Mouse (Mus musculus) hindbrain, embryonic 16.5 days (tissue): ENCODE measurements at regions not wholly inside any gene's neighbourhood (a gene's known extent, or its start where the extent isn't known, plus 50 kb on each side); places are given as distances from the start of the nearest gene placed in this dataset.

Experiments used
- ATAC-seq: fragments of 200-750 bp; cut with Nextera tagmentation; 2 replicates; pipeline ENCODE4 v1.8.0; 2017; ENCODE audit warnings: moderate TSS enrichment, moderate library complexity
- H3K27ac ChIP-seq: fragments of 300-500 bp; sonication (generic); 2 replicates; pipeline ENCODE4 v1.5.1; 2014; ENCODE audit warnings: low read depth, mild to moderate bottlenecking, control low read depth, low read length, moderate library complexity
- H3K27me3 ChIP-seq: fragments of 300-500 bp; sonication (generic); replicated peaks from 2 replicates; pipeline ENCODE4 v1.6.1; 2014; ENCODE audit warnings: low read length; ENCODE audit not compliant: control insufficient read depth, insufficient read depth
- H3K36me3 ChIP-seq: fragments of 300-500 bp; sonication (generic); 2 replicates; pipeline ENCODE4 v1.6.1; 2014; ENCODE audit warnings: mild to moderate bottlenecking, low read length, moderate library complexity, mixed read lengths; ENCODE audit not compliant: control insufficient read depth, insufficient read depth
- H3K4me1 ChIP-seq: fragments of 300-500 bp; sonication (generic); 2 replicates; pipeline ENCODE4 v1.6.1; 2014; ENCODE audit warnings: low read depth, low read length; ENCODE audit not compliant: control insufficient read depth, insufficient read depth
- H3K4me2 ChIP-seq: fragments of 300-500 bp; sonication (generic); 2 replicates; pipeline ENCODE4 v1.6.1; 2014; ENCODE audit warnings: mild to moderate bottlenecking, low read length, control low read depth, moderate library complexity
- H3K4me3 ChIP-seq: fragments of 300-500 bp; sonication (generic); 2 replicates; pipeline ENCODE4 v1.5.1; 2014; ENCODE audit warnings: mild to moderate bottlenecking, low read length, control low read depth, moderate library complexity
- H3K9ac ChIP-seq: fragments of 300-500 bp; sonication (generic); 2 replicates; pipeline ENCODE4 v1.6.1; 2014; ENCODE audit warnings: low read depth, mild to moderate bottlenecking, control low read depth, low read length, moderate library complexity
- H3K9me3 ChIP-seq: fragments of 300-500 bp; sonication (generic); 2 replicates; pipeline ENCODE4 v1.6.1; 2014; ENCODE audit warnings: mild to moderate bottlenecking, low read length, moderate library complexity; ENCODE audit not compliant: control insufficient read depth
- WGBS: fragments of 180-500 bp; shearing (Covaris S2); extraction: QIAGEN DNeasy Blood & Tissue Kit; methylation state at CpG from one replicate; pipeline ENCODE4 v1.1.7; 2014; 5-methylcytosine and 5-hydroxymethylcytosine counted together

- no peak overlapping the region for H3K9ac ChIP-seq
- no peaks in the 10 kb centered on the region for H3K9me3 ChIP-seq
- H3K4me3 ChIP-seq = no peak overlapping the region
- H3K4me2 ChIP-seq = no peak overlapping the region
- no peak overlapping the region for H3K27ac ChIP-seq
- no peak for ATAC-seq
- no peaks in the 10 kb centered on the region for H3K4me1 ChIP-seq
- WGBS = 58% methylated on average over 6 of the region's 6 CpGs
- no peaks in the 10 kb centered on the region for H3K36me3 ChIP-seq
- H3K27me3 ChIP-seq = no peaks in the 10 kb centered on the region
These were observed 143.3 kb upstream of the Pkdcc start for GRCm38 (mm10) chr17:83071746-83072145.

- Histone ChIP-seq H3K4me1 (no peaks in the 10 kb centered on the region), H3K9ac (no peak overlapping the region), H3K27me3 (no peaks in the 10 kb centered on the region), H3K9me3 (no peaks in the 10 kb centered on the region), H3K27ac (no peak overlapping the region), H3K4me2 (no peak overlapping the region), H3K4me3 (no peak overlapping the region), H3K36me3 (no peaks in the 10 kb centered on the region)
- no peak for ATAC-seq
- 70% methylated on average over 4 of the region's 4 CpGs for WGBS
These were observed 142.9 kb upstream of the Pkdcc start for GRCm38 (mm10) chr17:83072175-83072574.

GRCm38 (mm10) chr17:83074893-83075292, 140.2 kb upstream of the Pkdcc start:
- no peak for ATAC-seq
- no peaks in the 10 kb centered on the region for H3K9me3 ChIP-seq
- peaks cover 5% of the 10 kb centered on the region for H3K4me1 ChIP-seq
- WGBS = 71% methylated on average over 5 of the region's 5 CpGs
- H3K36me3 ChIP-seq = no peaks in the 10 kb centered on the region
- no peak overlapping the region for H3K4me2 ChIP-seq
- no peak overlapping the region for H3K9ac ChIP-seq
- no peak overlapping the region for H3K4me3 ChIP-seq
- no peak overlapping the region for H3K27ac ChIP-seq
- 0 out of 2 replicates have a peak, but pooled peaks cover 3% of the 10 kb centered on the region for H3K27me3 ChIP-seq

- no peak overlapping the region for H3K9ac ChIP-seq
- WGBS = 36% methylated on average over 17 of the region's 17 CpGs
- no peaks in the 10 kb centered on the region for H3K36me3 ChIP-seq
- H3K27me3 ChIP-seq = 0 out of 2 replicates have a peak, but pooled peaks cover 3% of the 10 kb centered on the region
- no peak overlapping the region for H3K4me3 ChIP-seq
- no peak overlapping the region for H3K27ac ChIP-seq
- no peak for ATAC-seq
- peaks cover 5% of the 10 kb centered on the region for H3K4me1 ChIP-seq
- no peaks in the 10 kb centered on the region for H3K9me3 ChIP-seq
- peak overlapping the region; percentile 8; the same call in 1 of the 2 replicates for H3K4me2 ChIP-seq
These were observed 137.1 kb upstream of the Pkdcc start for GRCm38 (mm10) chr17:83077737-83078600.

- 20% methylated on average over 19 of the region's 19 CpGs for WGBS
- Histone ChIP-seq H3K36me3 (no peaks in the 10 kb centered on the region), H3K4me2 (peak overlapping the region; percentile 8; the same call in 1 of the 2 replicates), H3K4me1 (peaks cover 5% of the 10 kb centered on the region), H3K4me3 (no peak overlapping the region), H3K27ac (no peak overlapping the region), H3K27me3 (0 out of 2 replicates have a peak, but pooled peaks cover 3% of the 10 kb centered on the region), H3K9me3 (no peaks in the 10 kb centered on the region), H3K9ac (no peak overlapping the region)
- ATAC-seq = no peak
These were observed 136.3 kb upstream of the Pkdcc start for GRCm38 (mm10) chr17:83078601-83079360.

GRCm38 (mm10) chr17:83079361-83079685, 135.8 kb upstream of the Pkdcc start:
- no peaks in the 10 kb centered on the region for H3K9me3 ChIP-seq
- no peak for ATAC-seq
- no peaks in the 10 kb centered on the region for H3K36me3 ChIP-seq
- H3K27me3 ChIP-seq = 0 out of 2 replicates have a peak, but pooled peaks cover 3% of the 10 kb centered on the region
- no peak overlapping the region for H3K27ac ChIP-seq
- H3K4me3 ChIP-seq = no peak overlapping the region
- H3K4me2 ChIP-seq = no peak overlapping the region
- 56% methylated on average over 7 of the region's 7 CpGs for WGBS
- peaks cover 5% of the 10 kb centered on the region for H3K4me1 ChIP-seq
- no peak overlapping the region for H3K9ac ChIP-seq

GRCm38 (mm10) chr17:83081729-83082128, 133.4 kb upstream of the Pkdcc start:
- H3K27me3 ChIP-seq = 0 out of 2 replicates have a peak, but pooled peaks cover 3% of the 10 kb centered on the region
- H3K9me3 ChIP-seq = no peaks in the 10 kb centered on the region
- H3K4me3 ChIP-seq = no peak overlapping the region
- 73% methylated on average over 8 of the region's 8 CpGs for WGBS
- H3K4me2 ChIP-seq = no peak overlapping the region
- H3K36me3 ChIP-seq = no peaks in the 10 kb centered on the region
- H3K9ac ChIP-seq = no peak overlapping the region
- H3K4me1 ChIP-seq = peaks cover 5% of the 10 kb centered on the region
- no peak for ATAC-seq
- no peak overlapping the region for H3K27ac ChIP-seq

GRCm38 (mm10) chr17:83083521-83083920, 131.6 kb upstream of the Pkdcc start:
- no peaks in the 10 kb centered on the region for H3K9me3 ChIP-seq
- no peak overlapping the region for H3K4me2 ChIP-seq
- H3K27me3 ChIP-seq = no peaks in the 10 kb centered on the region
- ATAC-seq = no peak
- H3K4me3 ChIP-seq = no peak overlapping the region
- H3K4me1 ChIP-seq = peaks cover 5% of the 10 kb centered on the region
- H3K9ac ChIP-seq = no peak overlapping the region
- H3K27ac ChIP-seq = no peak overlapping the region
- no peaks in the 10 kb centered on the region for H3K36me3 ChIP-seq
- WGBS = 70% methylated on average over 3 of the region's 3 CpGs

- ATAC-seq = no peak
- H3K27ac ChIP-seq = no peak overlapping the region
- no peaks in the 10 kb centered on the region for H3K27me3 ChIP-seq
- no peaks in the 10 kb centered on the region for H3K36me3 ChIP-seq
- no peaks in the 10 kb centered on the region for H3K9me3 ChIP-seq
- no peaks in the 10 kb centered on the region for H3K4me1 ChIP-seq
- no peak overlapping the region for H3K4me3 ChIP-seq
- no peak overlapping the region for H3K4me2 ChIP-seq
- H3K9ac ChIP-seq = no peak overlapping the region
- 69% methylated on average over 10 of the region's 10 CpGs for WGBS
These were observed 129.2 kb upstream of the Pkdcc start for GRCm38 (mm10) chr17:83085792-83086475.
